Mouse (Mus musculus) testis, adult 2 months (tissue): ENCODE results near the gene Hoxa6.

Experiments
- CTCF ChIP-seq: fragments of 200-500 bp; IDR thresholded peaks from 2 replicates; pipeline ENCODE4 v1.5.1; 2012; ENCODE audit warnings: low read depth, mild to moderate bottlenecking, inconsistent platforms, low read length, moderate library complexity; ENCODE audit not compliant: control insufficient read depth, insufficient read depth, insufficient replicate concordance
- POLR2A ChIP-seq: fragments of 200-500 bp; IDR thresholded peaks from 2 replicates; pipeline ENCODE4 v1.6.1; 2012; ENCODE audit warnings: low read depth, mild to moderate bottlenecking, inconsistent platforms, low read length, moderate library complexity; ENCODE audit not compliant: control insufficient read depth

DNA sequence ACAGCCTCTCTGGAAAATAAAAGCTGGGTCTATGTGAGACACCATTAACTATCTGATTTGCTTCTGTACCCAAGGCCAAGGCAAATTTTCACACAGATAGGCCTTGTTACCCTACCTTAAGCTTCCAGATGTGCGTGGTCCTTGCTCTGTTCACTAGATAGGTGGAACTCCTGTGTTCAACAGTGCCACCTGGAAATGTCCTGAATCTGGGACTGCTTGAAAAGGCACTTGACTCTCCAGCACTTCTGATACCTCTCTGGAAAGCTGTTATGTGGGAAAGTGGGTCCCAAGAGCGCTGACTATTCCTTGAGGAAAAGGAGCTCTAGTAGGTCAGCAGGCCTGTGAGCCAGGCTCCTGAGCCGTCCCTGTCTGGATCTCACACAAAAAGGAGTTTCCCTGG lies 28.3 kb upstream of the Hoxa6 start:
- TF ChIP-seq CTCF (no peak), POLR2A (no peak)
